Mouse (Mus musculus) left cerebral cortex, adult 18-20 months (tissue): ENCODE results near the gene Chrnd. TPM values are rescaled to one million over a fixed set of nuclear protein-coding genes. Genes with fewer than 3 reads are reported as not detected.

Experiments used
- DNase-seq, 2 experiments: peaks; one replicate each; pipeline ENCODE4 v3.0.0; 2021 to 2022; ENCODE audit warnings: low spot score in 2 of 2, mixed read lengths in 1 of 2
- long read RNA-seq, 2 experiments: library from polyadenylated mRNA; stranded (forward); transcript quantifications; one replicate each; pipeline ENCODE4 v2.0.0; 2021
- total RNA-seq, 2 experiments: library from RNA; stranded (reverse); gene quantifications; 2 replicates each; pipeline ENCODE4 v1.2.3; 2021

Chrnd gene
- total RNA-seq = not detected
- long read RNA-seq, experiment 1 = 0 reads
- long read RNA-seq, experiment 2 = 0 reads

DNA sequence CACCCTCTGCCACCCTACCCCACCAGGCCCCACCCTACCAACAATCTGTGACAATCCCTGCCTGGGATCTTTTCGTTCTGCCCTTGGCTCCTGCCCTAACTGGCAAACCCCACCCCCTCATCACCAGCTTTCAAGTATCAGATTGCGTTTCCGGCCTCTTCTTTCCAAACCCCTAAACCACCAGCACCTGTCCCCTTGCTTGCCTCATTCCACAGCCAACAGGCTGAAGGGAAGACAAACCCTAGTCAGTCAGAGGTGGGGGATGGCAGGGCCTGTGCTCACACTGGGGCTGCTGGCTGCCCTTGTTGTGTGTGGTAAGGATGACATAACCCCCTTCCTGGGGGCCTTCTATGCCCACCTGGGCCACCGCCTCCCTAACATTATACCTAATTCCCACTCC is at the start of gene Chrnd:
TSS of gene Chrnd (plus strand) at position 179 of the 400 bp plus-strand sequence.
- DNase-seq = no peak

DNA sequence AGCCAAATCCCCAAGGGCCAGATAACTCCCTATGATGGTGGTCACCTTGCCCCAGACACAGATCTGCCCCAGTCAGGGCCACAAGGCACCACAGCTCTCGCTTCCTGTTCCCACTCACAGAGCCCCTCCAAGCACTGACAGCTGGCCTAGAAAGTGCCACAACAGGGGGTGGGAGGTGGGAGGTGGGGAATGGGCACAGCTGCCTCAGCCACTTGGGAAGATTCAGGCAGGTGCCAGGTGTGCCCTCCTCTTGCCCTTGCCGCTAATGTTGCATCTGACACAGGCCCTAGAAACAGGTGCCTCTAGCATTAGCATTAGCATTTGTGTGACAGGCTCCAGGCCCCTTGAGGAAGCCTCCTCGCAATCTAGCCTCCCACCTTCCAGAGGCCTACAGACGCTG is 48.9 kb upstream of the Chrnd start:
- no peak for DNase-seq

DNA sequence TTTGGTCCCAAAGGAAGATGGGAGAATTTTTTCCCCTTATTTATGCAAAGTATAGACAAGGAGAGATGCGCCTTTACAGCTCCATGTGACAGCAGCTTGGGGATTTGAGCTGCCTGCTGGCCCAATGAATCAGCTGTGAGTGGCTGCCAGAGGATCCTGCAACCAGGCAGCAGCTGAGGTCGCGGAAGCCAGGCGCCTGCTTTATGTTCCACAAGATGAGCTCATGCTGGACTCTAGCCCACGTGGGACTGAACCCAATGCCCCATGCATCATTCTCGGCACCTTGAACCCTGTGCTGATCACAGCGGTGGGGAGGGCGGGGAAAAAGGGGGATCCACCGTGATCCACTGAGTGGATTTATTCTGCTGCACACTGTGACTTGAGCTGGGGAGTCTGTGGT is 48.0 kb upstream of the Chrnd start:
- DNase-seq = no peak

DNA sequence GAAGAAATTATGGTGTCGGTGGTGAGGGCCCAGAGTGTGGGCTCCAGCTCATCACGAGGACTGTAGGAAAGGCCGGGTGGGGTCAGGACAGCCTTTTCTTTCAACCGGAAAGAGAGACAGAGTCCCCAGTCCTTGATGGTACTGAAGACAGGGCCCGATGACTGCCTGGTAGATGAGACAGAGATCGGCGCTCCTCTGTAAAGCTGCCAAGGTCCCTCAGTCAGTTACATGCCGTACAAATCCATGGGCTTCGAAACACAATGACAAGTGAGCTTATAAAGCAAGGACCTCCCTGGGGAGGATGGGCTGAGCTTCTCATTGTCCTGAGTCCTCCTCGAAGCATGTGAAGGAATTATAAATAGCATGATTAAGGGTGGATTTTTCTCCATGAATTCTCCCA is 47.3 kb upstream of the Chrnd start:
- DNase-seq = no peak

DNA sequence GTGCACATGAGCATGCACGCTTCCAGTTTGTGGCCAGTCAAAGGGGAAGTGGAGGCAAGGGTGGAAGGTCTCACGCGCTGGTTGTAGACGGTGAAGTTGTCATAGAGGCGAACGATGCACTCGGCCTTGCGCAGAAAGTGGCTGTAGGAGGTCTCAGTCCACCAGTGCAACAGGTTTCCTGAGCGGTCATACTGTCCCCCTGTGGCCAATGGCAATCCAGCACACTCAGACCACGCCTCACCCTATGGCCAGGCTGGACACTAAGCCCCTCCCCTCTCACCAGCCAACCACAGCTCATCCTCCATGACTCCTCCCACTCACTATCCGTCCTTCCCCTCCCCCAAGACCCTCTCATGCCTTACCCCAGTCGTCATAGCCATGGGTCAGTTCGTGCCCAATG is 41.0 kb upstream of the Chrnd start:
- DNase-seq = no peak

DNA sequence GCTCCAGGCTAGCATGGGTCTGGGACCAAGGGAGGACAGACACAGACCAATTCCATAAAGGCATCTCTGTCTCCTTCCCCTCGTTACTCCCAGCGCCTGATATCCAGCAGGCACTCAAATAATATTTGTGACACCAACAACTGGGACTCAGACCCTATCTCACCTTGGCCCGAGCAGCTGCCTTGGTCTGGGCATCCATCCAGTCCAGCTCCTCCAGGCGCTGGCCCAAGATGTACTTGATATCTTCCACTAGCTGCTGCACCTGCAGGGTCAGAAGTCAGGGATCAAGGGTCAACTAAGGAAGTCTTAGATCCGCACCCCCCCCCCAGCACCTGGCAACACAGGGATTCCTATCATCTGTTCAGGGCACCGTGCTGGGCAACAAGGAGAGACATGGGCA is 39.1 kb upstream of the Chrnd start:
- no peak for DNase-seq

DNA sequence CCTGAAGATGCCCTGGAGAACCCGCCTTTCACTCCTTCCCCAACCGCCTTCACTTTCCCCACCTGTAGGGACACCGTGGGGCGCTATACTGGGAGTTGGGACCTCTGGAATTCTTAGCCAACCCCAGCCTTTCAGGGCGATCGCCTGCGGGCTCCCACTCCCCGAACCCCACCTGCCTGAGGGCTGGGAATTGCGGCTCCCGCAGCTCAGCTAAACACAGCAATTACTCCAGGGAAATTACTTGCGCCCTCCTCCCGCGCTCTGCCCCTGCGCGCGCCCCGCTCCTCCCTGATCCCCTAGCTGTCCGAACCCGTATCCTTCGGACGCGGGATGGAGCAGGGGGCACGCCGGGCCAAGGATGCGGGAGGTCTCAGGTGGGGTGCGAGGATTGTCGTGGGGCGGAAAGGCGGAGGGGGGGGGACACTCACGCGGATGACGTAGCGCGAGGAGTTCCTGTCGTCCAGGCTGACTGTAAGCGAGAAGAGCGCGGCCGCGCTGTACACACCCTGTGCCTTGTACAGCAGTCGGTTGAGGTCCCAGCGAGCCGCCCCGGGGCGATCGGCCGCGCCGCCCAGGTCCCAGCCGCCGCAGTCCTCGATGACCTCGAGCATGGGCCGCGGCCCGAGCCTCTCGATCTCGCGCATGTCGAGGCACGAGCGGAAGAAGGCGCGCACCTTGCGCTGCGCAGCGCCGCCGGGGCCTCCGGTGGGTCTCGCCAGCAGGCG is 36.5 kb upstream of the Chrnd start:
- DNase-seq = no peak

DNA sequence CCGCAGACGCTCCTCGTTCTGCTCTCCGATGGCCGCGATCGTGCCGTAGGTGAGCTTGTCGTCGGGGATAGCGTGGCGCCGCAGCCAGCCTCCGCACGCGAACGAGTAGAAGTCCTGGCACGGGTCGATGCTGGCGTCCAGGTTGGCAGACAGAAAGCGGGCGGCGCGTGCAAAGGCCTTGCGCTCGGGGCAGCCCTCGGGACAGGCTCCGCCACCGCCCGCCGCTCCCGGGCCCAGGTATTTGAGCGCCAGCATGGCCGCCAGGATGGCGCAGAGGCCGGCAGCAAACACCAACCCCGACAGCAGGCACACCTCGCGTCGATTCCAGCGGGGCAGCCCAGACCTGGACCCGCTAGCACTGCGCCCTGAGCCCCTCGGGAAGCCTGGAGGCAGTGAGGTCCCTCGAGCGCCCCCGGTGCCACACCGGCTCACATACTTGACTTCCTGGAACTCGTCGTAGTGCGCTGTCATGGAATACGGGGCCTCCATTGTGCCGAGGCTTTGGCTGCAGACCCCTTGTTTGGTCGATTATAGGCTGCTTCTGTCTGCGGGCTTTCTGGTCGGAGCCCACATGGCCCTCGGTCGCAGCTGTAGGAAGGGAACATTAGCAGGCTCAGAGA is 35.8 kb upstream of the Chrnd start:
- DNase-seq = no peak

DNA sequence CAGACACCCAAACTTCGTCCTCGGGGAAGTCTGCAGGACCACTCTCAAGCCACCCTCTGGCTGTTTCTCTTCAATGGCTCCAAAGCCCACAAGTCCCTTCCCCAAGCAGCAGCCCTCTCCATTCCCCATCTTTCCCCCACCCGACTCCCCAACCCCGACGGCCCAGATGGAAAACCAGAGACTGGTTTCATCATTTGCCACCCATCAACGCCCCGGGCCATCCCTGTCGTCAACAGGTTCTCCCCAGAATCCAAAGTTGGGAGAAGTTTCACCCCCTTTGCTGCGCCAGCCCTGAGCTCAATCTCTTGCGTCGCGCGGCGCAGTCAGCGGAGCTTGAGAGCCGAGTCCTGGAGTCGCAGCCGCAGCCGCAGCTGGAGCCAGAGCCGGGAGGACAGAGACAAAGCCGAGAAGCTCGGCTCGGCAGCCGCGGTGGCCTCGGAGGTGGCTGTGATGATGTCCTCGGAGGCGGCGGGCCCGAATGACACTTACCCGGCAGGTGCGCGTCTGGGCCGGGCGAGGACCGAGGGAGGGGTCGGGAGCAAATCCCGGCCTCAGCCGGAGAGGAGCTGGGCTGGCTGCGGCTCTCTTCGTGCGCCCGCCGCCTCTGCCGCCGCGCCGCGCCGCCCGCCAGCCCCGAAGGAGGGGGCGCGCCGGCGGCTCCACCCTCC is 34.7 kb upstream of the Chrnd start:
- DNase-seq = peak; percentile 12 to 33

DNA sequence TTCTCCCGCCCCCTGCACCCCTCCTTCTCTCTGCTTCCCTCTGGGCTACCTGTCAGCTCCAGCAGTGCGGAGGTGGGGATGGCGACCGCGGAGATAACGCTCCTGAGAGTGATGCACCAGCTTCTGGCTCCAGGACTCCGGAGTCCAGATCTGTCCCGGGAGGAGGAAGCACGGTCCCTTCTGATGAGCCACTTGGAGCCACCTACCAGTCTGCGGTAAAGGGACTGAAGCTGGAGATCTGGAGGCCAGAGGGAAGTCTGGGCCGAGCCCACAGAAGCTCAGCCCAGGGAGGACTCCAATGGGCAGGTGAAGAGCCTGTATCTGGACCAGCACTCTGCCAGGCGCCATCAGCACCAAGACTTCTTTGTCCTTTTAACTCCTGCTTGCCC is 34.2 kb upstream of the Chrnd start, which contains the start of gene Ecel1:
TSS of gene Ecel1 (minus strand) at position 323 of the 389 bp plus-strand sequence.
- peak in 1 of 2 experiments; percentile 9 for DNase-seq

DNA sequence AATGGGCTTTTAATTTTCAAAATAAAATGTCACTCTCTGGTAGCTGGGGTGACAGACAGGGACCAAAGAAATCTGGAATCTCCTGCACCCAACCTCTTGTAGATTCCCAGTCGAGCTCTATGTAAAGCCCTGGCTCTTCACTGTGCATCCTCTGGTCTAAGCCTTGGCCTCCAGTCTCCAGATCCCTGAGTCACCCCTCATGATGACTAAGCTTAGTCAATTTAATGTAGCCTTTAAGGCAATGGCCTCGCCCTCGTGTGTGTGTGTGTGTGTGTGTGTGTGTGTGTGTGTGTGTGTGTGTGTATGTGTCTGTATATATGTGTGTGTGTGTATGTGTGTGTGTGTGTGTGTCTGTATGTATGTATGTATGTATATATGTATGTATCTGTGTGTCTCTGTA is 31.0 kb upstream of the Chrnd start:
- DNase-seq = no peak

DNA sequence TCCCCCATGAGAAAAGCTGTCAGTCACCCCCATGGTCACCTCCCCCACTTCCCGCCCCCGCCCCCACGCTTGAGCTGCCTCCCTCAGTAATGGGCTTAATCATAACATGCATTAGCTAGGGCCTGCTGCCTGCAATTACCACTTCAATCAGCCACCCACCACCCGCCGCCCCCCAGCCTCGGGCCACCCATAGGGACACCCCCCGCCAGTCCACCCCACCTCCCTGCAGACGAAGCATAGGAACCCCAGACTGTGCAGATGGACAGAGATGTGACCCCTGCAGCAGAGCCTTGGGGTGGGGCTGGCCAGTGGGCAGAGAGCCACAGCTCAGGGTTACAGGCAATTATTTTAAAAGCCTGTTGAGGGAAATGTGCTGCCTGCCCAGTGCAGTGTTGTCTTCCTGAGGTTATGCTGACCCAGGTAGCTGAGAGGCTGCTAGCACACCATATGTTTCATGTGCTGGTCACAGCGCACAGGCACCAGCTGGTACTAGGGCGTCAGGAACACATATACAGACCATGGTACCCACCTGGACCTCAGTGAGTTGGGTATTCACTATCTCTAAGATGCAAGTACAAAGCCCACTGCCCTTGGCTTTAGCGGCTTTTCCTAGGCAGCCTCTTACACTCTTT is 26.1 kb upstream of the Chrnd start:
- DNase-seq = no peak

DNA sequence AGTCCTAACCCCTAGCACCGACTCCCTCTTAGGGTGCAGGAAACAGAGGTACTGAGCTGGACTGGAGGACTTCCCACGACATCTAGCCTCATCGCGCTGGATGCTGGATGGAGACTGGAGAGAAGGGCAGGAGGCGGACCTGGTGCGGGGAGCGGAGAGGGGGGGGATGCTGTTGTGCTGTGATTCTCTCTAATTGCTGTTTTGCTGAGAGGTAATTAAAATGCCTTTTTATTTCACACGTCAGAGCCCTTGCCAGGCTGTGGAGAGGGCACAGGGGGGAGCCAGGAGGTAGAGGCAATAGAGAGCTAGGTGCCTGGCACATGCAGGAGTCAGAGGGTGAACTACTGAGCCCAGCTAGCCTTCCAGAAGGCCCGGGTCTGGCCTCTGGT is 25.6 kb upstream of the Chrnd start:
- DNase-seq = no peak

DNA sequence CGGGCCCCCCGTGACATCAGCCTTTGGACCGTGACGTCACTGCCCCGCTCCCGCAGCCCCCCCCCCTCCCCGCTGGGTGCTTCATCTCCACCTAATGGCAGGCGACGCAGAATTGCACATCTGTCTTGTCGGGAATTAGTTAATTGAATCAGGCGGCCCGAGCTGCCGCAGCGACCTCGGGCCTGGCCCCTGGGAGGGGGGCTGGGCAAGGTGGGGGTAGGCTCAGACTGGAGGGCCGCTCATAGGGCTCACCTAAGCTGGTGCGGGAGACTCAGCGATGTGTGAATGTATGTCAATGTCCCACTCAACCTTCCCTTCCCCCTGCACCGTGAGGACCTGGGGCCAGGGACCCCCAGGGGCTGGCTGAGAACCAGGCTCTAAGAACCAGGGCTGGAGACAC is 19.9 kb upstream of the Chrnd start:
- DNase-seq = no peak

DNA sequence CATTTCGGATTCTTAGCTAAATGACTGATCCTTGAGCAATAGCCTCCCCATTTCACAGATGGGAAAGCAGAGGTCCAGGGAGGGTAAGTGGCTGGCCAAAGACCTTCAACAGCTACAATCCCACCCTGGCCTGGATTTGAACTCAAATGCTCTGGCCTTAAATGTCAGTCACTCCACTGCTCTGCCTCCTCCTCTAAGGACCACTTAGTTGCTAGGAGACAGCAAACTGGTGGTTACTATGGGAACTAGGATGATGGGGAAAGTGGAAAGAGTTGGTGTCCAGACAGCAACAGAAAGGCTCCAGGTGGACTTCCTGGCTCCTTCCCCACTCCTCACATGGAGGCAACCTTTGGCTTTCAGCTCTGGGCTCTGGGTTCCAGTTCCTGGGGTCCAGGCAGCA is 19.1 kb upstream of the Chrnd start:
- no peak for DNase-seq

DNA sequence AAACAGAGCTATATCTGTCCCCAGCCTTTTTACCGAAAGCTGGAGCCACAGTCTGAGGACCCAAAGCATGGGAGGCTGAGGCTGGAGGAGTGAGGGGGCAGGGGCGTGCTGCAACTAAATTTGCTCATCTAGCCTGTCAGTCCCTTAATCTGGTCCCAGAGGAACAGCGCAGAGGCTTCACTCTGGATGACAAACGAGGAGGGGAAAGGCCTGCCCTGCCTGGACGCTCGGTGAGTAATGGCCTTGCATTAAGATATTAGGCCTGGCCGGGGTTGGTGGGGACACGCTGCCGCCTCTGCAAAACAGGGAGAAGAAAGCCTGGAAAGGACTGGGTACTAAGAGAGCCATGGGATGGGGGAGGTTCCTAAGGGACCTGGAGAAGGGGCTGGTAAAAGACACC is 18.1 kb upstream of the Chrnd start:
- no peak for DNase-seq

DNA sequence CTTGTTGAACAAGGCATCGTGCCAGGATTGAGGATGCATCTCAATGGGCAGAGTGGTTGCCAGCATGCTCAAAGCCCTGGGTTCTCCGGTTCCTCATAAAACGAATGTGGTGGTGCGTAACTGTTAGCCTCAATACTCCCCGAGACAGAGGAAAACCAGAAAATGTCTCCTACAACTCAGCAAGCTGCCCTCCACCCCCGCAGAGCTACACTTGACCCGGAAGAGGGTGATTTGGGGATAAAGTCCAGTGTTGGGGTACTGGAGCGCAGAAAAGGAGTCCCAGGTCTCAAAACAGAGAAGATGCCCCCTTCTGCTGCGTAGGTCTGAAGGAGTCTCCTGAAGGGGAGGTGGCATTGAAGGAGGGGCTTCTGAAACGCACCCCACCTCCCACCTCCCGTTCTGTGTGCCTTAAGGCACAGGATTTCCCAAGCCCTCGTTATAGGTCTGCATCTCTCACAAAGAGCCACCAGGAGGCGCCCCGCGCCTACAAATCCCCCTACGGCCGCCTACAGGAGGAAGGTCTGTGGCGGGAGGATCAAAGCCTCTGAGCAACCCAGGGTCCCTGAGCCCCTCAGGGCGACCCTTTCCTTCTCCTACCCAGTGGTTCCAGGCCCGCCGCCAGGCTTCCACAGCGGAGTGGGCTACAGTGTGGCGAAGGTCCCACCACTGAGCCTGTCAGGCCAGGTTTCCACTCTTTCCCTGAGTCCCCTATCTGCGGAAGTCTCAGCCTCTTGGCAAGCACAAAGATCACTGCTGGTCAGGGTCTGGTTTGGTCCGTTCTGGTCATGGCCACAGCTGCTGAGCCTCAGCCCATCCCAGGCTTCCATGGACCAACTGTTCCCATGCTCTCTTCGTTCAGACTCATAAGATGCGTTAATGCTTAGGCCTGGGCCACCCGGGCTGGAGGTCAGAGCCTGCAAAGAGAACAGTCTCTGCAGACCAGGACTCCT is 16.1 kb upstream of the Chrnd start:
- DNase-seq = peak; percentile 49 to 53

DNA sequence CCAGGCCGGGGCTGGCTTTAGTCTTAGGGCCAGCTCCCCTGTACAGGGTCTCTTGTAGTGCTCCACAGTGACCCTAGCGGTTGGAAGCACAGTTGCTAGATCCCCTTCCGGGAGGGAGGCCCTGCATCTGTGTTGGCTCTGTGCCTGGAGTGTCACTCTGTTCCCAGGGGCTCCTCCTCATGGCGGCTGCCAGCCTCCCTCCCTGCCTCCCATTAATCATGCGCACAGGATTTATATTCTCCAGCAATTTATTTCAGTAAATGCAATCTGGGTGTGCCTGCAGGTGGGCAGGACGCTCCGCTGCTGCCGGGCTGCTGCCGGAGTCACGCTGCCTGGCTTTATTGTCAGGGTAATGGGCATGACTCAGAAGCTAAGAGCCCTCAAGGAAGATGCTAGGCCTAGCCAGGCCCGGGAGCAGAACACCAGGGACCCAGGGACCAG is 14.5 kb upstream of the Chrnd start:
- peak; percentile 27 to 39 for DNase-seq

DNA sequence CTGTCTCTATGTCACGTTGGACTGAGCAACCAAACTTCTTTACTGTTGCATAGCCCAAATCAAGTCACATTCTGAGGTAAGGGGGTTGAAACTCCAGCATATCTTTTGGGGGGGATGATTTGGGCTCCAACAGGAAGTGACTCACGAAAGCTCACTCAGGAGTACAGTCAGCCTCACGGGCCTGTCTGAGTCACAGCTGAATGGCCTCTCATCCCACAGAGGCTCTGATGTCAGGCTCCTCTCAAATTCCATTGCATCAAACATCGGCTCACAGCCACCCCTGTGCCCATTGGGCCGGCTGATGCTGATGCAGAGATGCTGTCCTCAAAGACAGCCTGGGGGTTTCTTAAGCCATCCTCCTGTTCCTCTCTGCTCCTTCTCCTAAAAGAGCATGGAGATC is 9.5 kb upstream of the Chrnd start:
- DNase-seq = peak in 1 of 2 experiments; percentile 30

DNA sequence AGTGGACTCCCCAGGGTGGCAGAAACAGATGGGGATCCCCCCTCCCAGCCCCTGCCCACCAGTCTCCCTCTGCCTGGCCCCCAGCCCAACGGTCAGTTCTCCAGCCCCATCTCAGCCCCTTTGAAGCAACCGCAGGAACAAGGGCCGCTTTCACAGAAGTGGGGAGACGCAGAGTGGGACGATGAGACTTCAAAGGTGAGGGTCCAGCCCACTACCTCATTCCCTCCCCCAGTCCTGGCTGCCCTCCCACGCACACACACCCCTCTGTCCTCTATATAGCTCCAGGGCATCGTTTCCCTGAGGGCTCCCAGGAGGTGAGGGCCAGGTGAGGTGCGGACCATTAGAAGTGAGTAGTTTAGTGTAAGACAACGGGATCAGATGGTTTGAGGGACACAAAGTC is 7.4 kb upstream of the Chrnd start, which contains the start of gene Prss56:
TSS of gene Prss56 (plus strand) at position 301 of the 400 bp plus-strand sequence.
- no peak for DNase-seq
